Mouse (Mus musculus) C2C12 (cell line): ENCODE data around the gene Usp50. TPM values are rescaled to one million over a fixed set of nuclear protein-coding genes. Genes with fewer than 3 reads are reported as not detected.

Experiments used
- H3K27me3 ChIP-seq: one replicate; pipeline ENCODE4 v1.6.1; 2011; ENCODE audit not compliant: control insufficient read depth, insufficient read depth, insufficient read length
- H3K36me3 ChIP-seq: one replicate; pipeline ENCODE4 v1.6.1; 2011; ENCODE audit not compliant: control insufficient read depth, insufficient read depth
- H3K4me3 ChIP-seq: one replicate; pipeline ENCODE4 v1.5.1; 2011; ENCODE audit warnings: mild to moderate bottlenecking, control low read depth; ENCODE audit not compliant: poor library complexity, insufficient read depth, severe bottlenecking
- H3K79me2 ChIP-seq: one replicate; pipeline ENCODE4 v1.6.1; 2011; ENCODE audit not compliant: control insufficient read depth, insufficient read depth
- H3K79me3 ChIP-seq: one replicate; pipeline ENCODE4 v1.6.1; 2011; ENCODE audit warnings: low read depth, control low read depth
- H3ac ChIP-seq: one replicate; pipeline ENCODE3; 2011; ENCODE audit warnings: low read depth; ENCODE audit not compliant: control insufficient read depth, insufficient read length
- CEBPB ChIP-seq: IDR thresholded peaks from one replicate; pipeline ENCODE4 v1.6.1; 2011; ENCODE audit warnings: low read depth, mild to moderate bottlenecking, control low read depth, moderate library complexity
- CTCF ChIP-seq: IDR thresholded peaks from one replicate; pipeline ENCODE4 v1.5.1; 2011; ENCODE audit not compliant: control insufficient read depth, insufficient read depth, insufficient read length
- FOSL1 ChIP-seq: IDR thresholded peaks from one replicate; pipeline ENCODE4 v1.8.0; 2011; ENCODE audit warnings: mild to moderate bottlenecking, low read length; ENCODE audit not compliant: poor library complexity, insufficient read depth, severe bottlenecking
- MAX ChIP-seq: IDR thresholded peaks from one replicate; pipeline ENCODE4 v1.6.1; 2011; ENCODE audit warnings: mild to moderate bottlenecking, control low read depth
- MYOD1 ChIP-seq: IDR thresholded peaks from one replicate; pipeline ENCODE4 v1.6.1; 2011; ENCODE audit warnings: low read depth; ENCODE audit not compliant: control insufficient read depth, insufficient read length
- MYOG ChIP-seq: IDR thresholded peaks from one replicate; pipeline ENCODE4 v1.6.1; 2011; ENCODE audit not compliant: control insufficient read depth, insufficient read length; ENCODE audit errors: extremely low read depth
- USF1 ChIP-seq: IDR thresholded peaks from one replicate; pipeline ENCODE4 v1.6.1; 2011; ENCODE audit warnings: low read depth, mild to moderate bottlenecking, control low read depth, moderate library complexity
- polyA plus RNA-seq: library from polyadenylated mRNA; unstranded; fragments of >200 nt; fragmentation: generic; extraction: Trizol; gene quantifications from one replicate; pipeline ENCODE4 v1.2.1, GENCODE M21; 2012; ENCODE audit warnings: missing spikeins

Usp50 gene
- polyA plus RNA-seq, 1 experiment: 0.78 TPM

DNA sequence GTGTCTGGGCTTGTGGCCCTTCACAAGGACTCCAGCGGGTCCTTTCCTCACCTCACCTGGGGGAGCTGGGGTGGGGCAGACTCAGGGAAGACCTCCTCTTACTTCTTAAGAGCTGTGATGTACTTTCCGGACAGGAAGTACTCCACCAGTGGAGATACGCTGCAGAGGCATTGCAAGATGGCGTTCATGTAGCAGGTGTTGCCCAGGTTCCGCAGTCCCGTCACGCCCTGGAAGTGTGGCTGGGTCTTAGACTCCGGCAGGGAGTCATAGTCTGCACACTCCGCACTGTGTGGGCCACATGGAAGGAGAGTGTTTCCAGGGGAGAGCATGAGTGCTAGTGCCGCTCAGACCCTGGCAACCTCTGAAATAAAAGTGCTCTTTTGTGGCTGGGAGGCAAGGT, 3.0 kb downstream of the Usp50 start:
- H3K36me3 ChIP-seq: no peaks in the 10 kb centered on the region
- H3K79me2 ChIP-seq: no peaks in the 10 kb centered on the region
- TF ChIP-seq MYOG: no peak
- TF ChIP-seq MYOD1: no peak
- TF ChIP-seq MAX: no peak
- TF ChIP-seq FOSL1: no peak
- TF ChIP-seq CTCF: no peak
- TF ChIP-seq USF1: no peak
- TF ChIP-seq CEBPB: no peak
- H3K79me3 ChIP-seq: no peaks in the 10 kb centered on the region
- peaks cover 3% of the 10 kb centered on the region for H3K27me3 ChIP-seq
- H3ac ChIP-seq: no peak overlapping the region
- H3K4me3 ChIP-seq: no peak overlapping the region

DNA sequence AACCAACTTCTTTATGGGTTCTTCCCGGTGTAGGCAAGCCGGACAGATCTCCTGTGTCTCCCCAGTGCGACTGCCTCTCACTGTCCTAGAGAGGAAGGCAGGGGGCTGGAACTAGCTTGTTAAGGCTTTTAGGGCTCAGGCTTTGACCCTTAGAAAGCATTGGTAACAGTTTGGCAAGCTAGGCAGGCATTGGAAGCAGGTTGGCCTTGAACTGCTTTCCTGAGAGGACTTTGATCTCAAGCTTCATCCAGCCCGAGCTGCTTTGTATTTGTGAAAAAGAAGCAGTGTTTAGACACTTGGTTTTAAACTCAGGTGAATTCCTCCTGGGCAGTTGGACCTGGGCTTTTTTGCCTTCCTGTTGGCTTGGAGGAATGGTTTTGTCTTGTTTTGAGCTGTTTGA, 4.5 kb downstream of the Usp50 start:
- Histone ChIP-seq H3ac (no peak overlapping the region), H3K36me3 (no peaks in the 10 kb centered on the region), H3K79me2 (no peaks in the 10 kb centered on the region), H3K79me3 (no peaks in the 10 kb centered on the region), H3K27me3 (peaks cover 3% of the 10 kb centered on the region), H3K4me3 (no peak overlapping the region)
- no peak for TF ChIP-seq USF1
- no peak for TF ChIP-seq MAX
- no peak for TF ChIP-seq CTCF
- TF ChIP-seq CEBPB: no peak
- no peak for TF ChIP-seq MYOD1
- no peak for TF ChIP-seq MYOG
- TF ChIP-seq FOSL1: no peak

DNA sequence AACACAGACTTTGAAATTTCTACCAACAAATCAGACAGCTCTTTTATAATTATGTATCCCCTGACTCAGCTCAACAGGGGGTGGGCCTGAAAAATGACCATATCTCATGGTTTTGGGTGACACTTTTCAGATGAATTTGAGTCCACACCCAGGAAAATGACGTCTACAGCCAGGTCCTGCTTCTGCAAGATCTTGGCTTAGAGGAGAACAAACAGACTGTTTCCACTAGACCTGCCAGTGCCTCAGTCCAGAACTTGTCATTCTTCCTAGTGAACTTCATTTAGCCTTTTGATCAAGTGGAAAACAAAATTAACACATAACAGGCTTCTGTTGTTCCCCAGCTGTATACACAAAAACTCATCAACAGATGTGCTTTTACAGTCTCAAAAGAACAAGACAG, 6.9 kb downstream of the Usp50 start:
- peaks cover 3% of the 10 kb centered on the region for H3K27me3 ChIP-seq
- no peaks in the 10 kb centered on the region for H3K79me3 ChIP-seq
- H3ac ChIP-seq: no peak overlapping the region
- H3K36me3 ChIP-seq: no peaks in the 10 kb centered on the region
- H3K4me3 ChIP-seq: no peak overlapping the region
- TF ChIP-seq USF1 (no peak), MAX (no peak), CEBPB (no peak), FOSL1 (no peak), CTCF (no peak), MYOG (no peak), MYOD1 (no peak)
- H3K79me2 ChIP-seq: no peaks in the 10 kb centered on the region

DNA sequence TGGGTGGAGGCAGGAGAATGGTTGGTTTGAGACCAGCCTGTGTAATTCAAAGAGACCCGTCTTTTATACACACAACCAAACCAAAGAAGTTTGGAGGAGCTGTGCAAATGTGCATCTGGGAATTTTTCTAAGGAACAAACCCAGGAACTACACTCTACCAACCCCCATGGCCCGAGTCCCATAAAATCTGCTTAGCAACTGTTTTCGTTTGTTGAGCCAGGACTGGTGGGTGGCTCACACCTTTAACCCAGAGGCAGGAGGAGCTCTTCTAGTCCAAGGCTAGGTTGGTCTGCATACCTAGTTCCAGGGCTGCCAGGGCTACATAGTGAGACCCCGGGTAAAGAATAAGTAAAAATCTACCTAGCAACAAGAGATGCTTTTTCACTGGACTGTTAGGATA, 7.3 kb downstream of the Usp50 start:
- Histone ChIP-seq H3K27me3 (peaks cover 3% of the 10 kb centered on the region), H3K79me2 (no peaks in the 10 kb centered on the region), H3K4me3 (no peak overlapping the region), H3K79me3 (no peaks in the 10 kb centered on the region), H3K36me3 (no peaks in the 10 kb centered on the region), H3ac (no peak overlapping the region)
- TF ChIP-seq CTCF (no peak), MAX (no peak), CEBPB (no peak), MYOD1 (no peak), MYOG (no peak), USF1 (no peak), FOSL1 (no peak)

DNA sequence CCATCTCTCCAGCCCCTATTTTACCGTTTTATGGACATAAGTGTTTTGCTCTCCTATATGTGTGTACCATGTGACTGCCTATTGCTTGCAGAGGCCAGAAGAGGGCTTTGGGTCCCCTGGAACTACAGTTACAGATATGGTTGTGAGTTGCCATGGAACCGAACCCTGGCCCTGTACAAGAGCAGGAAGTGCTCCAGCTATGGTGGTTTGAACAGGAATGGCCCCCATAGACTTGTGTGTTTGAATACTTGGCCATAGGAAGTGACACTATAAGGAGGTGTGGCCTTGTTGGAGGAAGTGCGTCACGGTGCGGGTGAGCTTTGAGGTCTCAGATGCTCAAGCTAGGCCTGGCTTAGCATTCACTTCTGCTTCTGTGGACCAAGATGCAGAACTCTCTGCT, 11.1 kb downstream of the Usp50 start:
- Histone ChIP-seq H3K79me3 (no peaks in the 10 kb centered on the region), H3K27me3 (no peaks in the 10 kb centered on the region), H3ac (no peak overlapping the region), H3K36me3 (no peaks in the 10 kb centered on the region), H3K4me3 (no peak overlapping the region), H3K79me2 (no peaks in the 10 kb centered on the region)
- no peak for TF ChIP-seq CEBPB
- no peak for TF ChIP-seq FOSL1
- no peak for TF ChIP-seq USF1
- TF ChIP-seq CTCF: no peak
- no peak for TF ChIP-seq MAX
- no peak for TF ChIP-seq MYOG
- TF ChIP-seq MYOD1: no peak

DNA sequence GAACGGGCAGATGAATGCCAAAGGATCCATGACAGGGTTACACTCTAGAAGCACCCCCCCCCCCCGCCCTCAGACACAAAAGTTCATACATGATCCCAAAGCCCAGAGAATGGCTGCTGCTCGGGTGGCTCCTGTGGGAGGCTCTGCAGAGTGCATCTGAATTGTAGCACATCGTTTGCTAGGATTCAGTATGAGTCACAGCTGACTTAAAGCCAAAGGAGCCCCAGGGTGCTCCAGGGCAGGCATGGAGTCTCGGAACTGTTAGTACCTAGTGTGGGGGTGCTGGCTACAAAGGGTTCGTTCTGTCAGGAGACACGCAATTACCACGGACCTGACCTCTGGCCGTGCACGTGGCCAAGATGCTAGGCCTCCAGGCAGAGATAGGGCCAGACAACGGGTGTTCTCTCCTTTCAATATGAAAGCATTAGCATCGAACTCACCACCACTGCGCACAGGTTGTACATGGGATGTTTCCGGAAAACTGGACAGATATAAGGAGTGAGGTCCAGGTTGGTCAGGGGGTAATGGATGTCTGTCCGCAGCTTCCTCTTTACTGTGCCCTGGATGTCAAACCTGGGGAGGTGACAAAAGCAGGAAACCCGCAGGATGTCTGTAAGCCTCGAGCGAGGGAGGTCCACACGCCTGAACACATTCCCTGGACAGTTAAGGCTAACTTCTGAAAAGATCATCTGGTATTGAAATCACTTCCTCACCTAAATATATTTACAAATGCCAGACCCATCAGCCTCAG, 13.7 kb downstream of the Usp50 start:
- no peak for TF ChIP-seq FOSL1
- no peak for TF ChIP-seq CEBPB
- TF ChIP-seq MYOD1: no peak
- no peak for TF ChIP-seq MAX
- TF ChIP-seq CTCF: no peak
- Histone ChIP-seq H3K79me2 (no peaks in the 10 kb centered on the region), H3K27me3 (no peaks in the 10 kb centered on the region), H3ac (no peak overlapping the region), H3K79me3 (no peaks in the 10 kb centered on the region), H3K4me3 (no peak overlapping the region), H3K36me3 (no peaks in the 10 kb centered on the region)

DNA sequence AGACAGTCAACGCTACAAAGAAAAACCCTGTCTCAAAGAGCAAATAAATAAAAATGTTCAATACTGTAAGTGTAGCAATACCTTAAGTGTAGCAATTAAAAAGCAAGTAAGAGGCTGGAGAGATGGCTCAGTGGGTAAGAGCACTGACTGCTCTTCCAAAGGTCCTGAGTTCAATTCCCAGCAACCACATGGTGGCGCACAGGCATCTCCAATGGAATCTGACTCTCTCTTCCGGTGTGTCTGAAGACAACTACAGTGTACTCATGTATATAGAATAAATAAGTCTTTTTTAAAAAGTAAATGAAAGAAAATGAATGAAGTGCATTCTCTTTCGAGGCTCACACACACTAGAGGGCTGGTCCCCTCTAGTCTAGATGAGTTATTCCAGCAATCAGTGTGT, 15.1 kb downstream of the Usp50 start:
- H3K79me2 ChIP-seq: no peaks in the 10 kb centered on the region

More for the DNA sequence above, 15.1 kb downstream of the Usp50 start:
- no peaks in the 10 kb centered on the region for H3K79me3 ChIP-seq
- TF ChIP-seq MYOG (no peak), FOSL1 (no peak), CTCF (no peak), CEBPB (no peak), MAX (no peak), MYOD1 (no peak), USF1 (no peak)
- no peaks in the 10 kb centered on the region for H3K36me3 ChIP-seq
- no peak overlapping the region for H3ac ChIP-seq
- no peaks in the 10 kb centered on the region for H3K27me3 ChIP-seq
- H3K4me3 ChIP-seq: no peak overlapping the region
